Mouse (Mus musculus): ENCODE data around the gene Fuca1. TPM values are rescaled to one million over a fixed set of nuclear protein-coding genes. Genes with fewer than 3 reads are reported as not detected.

Fuca1 gene
- polyA plus RNA-seq, 1 experiment = 46.0 TPM

DNA sequence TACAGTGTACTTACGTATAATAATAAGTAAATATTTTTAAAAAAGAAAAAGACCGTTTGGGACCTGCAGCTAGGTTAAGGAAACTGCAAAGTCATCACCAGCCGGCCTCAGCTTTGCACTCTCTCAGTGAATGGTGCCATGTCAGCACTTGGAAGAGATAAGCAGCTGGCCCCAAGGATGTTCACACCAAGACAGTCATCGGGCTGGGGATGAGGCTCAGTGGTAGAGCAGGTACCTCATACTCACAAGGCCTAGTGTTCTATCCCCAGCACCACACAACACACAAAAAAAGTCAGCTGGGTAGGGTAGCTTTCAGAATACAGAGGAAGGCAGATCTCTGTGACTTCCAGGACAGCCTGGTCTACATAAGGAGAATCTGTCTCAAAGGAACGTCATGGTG lies 64.7 kb downstream of the Fuca1 start:
- H3K9ac ChIP-seq (ENCODE audit: low read depth, poor library complexity, severe bottlenecking) = no peak overlapping the region
- no peaks in the 10 kb centered on the region for H3K9me3 ChIP-seq (replicated peaks; ENCODE audit: control insufficient read depth, insufficient read depth, low read length, poor library complexity, severe bottlenecking)
- no peaks in the 10 kb centered on the region for H3K27me3 ChIP-seq (ENCODE audit: control insufficient read depth, insufficient read depth, low read length, poor library complexity, severe bottlenecking)
- H3K27ac ChIP-seq (ENCODE audit: insufficient read depth, low read length) = no peak overlapping the region
- no peak overlapping the region for H3K4me3 ChIP-seq (ENCODE audit: low read depth, low read length)
- TF ChIP-seq CTCF (IDR thresholded peaks at IDR 0.05; ENCODE audit: low read depth, low read length) = no peak
- no peak for TF ChIP-seq EP300 (IDR thresholded peaks at IDR 0.05; ENCODE audit: insufficient read depth, low read depth, low read length)
- TF ChIP-seq POLR2A (IDR thresholded peaks at IDR 0.05; ENCODE audit: insufficient read depth, low read length) = no peak
- H3K4me1 ChIP-seq (ENCODE audit: control insufficient read depth, insufficient read depth, low read length) = peaks cover 3% of the 10 kb centered on the region
- H3K36me3 ChIP-seq (ENCODE audit: control insufficient read depth, insufficient read depth, low read length, poor library complexity, severe bottlenecking) = peaks cover 5% of the 10 kb centered on the region

DNA sequence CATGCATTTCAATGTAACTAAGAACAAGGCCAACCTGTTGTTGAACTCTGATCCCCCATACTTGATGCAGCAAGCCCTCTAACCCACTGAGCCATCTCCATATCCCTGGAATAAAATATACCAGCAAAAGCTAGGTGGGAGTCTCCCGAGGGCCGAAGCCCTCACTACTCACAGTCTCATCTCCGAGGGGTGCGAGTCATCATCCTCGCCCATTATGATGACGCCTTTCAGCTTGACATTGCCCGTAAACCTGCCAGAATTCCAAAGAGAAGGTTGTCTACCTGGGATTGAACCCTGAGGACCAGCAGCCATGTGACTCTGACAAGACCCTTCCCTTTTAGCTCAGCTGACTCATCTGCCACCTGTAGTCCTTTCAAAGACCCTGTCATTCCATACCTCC lies 65.2 kb downstream of the Fuca1 start:
- Histone ChIP-seq H3K4me3 (ENCODE audit: low read depth, low read length) (no peak overlapping the region), H3K9ac (ENCODE audit: low read depth, poor library complexity, severe bottlenecking) (peak overlapping the region; percentile 90), H3K9me3 (replicated peaks; ENCODE audit: control insufficient read depth, insufficient read depth, low read length, poor library complexity, severe bottlenecking) (no peaks in the 10 kb centered on the region), H3K27me3 (ENCODE audit: control insufficient read depth, insufficient read depth, low read length, poor library complexity, severe bottlenecking) (no peaks in the 10 kb centered on the region), H3K36me3 (ENCODE audit: control insufficient read depth, insufficient read depth, low read length, poor library complexity, severe bottlenecking) (peaks cover 5% of the 10 kb centered on the region), H3K4me1 (ENCODE audit: control insufficient read depth, insufficient read depth, low read length) (peaks cover 3% of the 10 kb centered on the region), H3K27ac (ENCODE audit: insufficient read depth, low read length) (no peak overlapping the region)
- TF ChIP-seq POLR2A (IDR thresholded peaks at IDR 0.05; ENCODE audit: insufficient read depth, low read length) (no peak), EP300 (IDR thresholded peaks at IDR 0.05; ENCODE audit: insufficient read depth, low read depth, low read length) (no peak), CTCF (IDR thresholded peaks at IDR 0.05; ENCODE audit: low read depth, low read length) (no peak)

DNA sequence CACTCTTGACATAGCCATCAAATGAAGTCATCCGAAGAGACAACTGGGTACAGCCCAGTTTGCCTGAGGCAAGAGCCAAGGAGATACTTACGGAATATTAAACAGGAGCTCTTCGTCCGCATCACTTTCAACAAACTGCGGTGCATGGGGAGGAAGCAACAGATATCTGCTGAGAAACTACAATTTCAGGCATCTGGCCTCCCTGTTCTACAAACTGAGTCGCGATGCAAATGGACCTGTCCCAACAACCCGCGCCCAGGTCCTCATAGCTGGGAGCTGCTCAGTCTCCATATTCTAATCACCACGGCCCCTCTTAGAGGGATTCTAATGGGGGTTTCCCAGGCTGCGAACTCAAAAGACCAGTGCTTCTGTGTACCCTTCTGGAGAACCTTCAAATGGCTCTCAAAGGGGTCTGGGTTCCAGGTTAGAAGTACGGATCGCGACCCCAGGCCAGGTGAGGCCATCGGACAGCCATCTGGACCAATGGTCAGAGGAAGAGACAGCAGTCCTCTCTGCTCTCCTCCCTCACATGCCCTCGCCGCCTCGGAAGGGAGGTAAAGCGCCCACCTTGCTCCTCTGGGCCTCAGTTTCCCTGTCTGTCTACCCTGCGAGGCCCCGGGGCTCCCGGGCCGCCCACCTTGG lies 65.9 kb downstream of the Fuca1 start:
- H3K9ac ChIP-seq (ENCODE audit: low read depth, poor library complexity, severe bottlenecking) = peak overlapping the region; percentile 90
- no peaks in the 10 kb centered on the region for H3K27me3 ChIP-seq (ENCODE audit: control insufficient read depth, insufficient read depth, low read length, poor library complexity, severe bottlenecking)
- H3K27ac ChIP-seq (ENCODE audit: insufficient read depth, low read length) = no peak overlapping the region
- TF ChIP-seq CTCF (IDR thresholded peaks at IDR 0.05; ENCODE audit: low read depth, low read length) = no peak
- TF ChIP-seq POLR2A (IDR thresholded peaks at IDR 0.05; ENCODE audit: insufficient read depth, low read length) = no peak
- no peak for TF ChIP-seq EP300 (IDR thresholded peaks at IDR 0.05; ENCODE audit: insufficient read depth, low read depth, low read length)
- H3K9me3 ChIP-seq (replicated peaks; ENCODE audit: control insufficient read depth, insufficient read depth, low read length, poor library complexity, severe bottlenecking) = no peaks in the 10 kb centered on the region
- peak overlapping the region; percentile 91 for H3K4me3 ChIP-seq (ENCODE audit: low read depth, low read length)
- H3K4me1 ChIP-seq (ENCODE audit: control insufficient read depth, insufficient read depth, low read length) = peaks cover 3% of the 10 kb centered on the region
- peaks cover 5% of the 10 kb centered on the region for H3K36me3 ChIP-seq (ENCODE audit: control insufficient read depth, insufficient read depth, low read length, poor library complexity, severe bottlenecking)

DNA sequence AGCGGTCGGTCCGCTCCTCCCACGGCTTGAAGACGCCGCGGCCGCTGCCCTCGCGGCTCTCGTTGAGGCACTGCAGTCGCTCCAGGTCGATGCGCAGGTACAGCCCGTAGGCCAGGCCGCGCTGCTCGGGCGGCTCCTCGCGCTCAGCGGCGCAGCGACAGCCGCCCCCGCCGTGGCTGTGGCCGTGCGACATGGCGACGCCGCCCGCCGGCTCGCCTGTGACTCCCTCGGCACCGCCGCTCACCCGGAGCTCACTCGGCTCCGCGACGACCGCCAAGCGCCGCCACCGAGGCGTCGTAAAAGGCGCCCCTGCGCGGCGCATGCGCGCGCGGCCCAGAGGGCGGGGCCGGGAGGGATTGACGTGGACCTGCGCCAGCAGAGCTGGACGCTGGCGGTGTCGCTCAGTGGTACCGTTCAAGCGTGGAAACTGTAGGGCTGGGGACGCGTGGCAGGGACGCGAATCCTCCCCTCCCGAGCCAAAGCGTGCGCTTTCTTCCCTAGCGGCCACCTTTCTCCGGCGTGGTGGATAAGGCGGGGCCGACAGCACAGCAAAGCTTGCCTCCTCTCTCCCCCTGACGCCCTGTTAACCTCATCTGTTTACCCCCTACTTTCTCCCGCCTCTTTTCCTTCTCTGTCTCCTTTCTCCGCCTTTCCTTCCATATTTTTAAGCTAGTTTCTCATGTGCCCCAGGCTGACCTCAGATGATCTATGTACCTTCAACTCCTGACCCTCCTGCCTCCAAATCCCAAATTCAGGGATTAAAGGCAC lies 66.6 kb downstream of the Fuca1 start, which contains the start of gene Pithd1:
TSS of gene Pithd1 (minus strand) at position 322 of the 768 bp plus-strand sequence.
- H3K4me1 ChIP-seq (ENCODE audit: control insufficient read depth, insufficient read depth, low read length) = peaks cover 3% of the 10 kb centered on the region
- H3K27me3 ChIP-seq (ENCODE audit: control insufficient read depth, insufficient read depth, low read length, poor library complexity, severe bottlenecking) = no peaks in the 10 kb centered on the region
- H3K4me3 ChIP-seq (ENCODE audit: low read depth, low read length) = peak within 1 kb of the TSS; percentile 91
- H3K9ac ChIP-seq (ENCODE audit: low read depth, poor library complexity, severe bottlenecking) = peak within 1 kb of the TSS; percentile 90
- no peak within 1 kb of the TSS for H3K27ac ChIP-seq (ENCODE audit: insufficient read depth, low read length)
- H3K36me3 ChIP-seq (ENCODE audit: control insufficient read depth, insufficient read depth, low read length, poor library complexity, severe bottlenecking) = peaks cover 5% of the 10 kb centered on the region
- TF ChIP-seq POLR2A (IDR thresholded peaks at IDR 0.05; ENCODE audit: insufficient read depth, low read length) (peak; percentile 85), EP300 (IDR thresholded peaks at IDR 0.05; ENCODE audit: insufficient read depth, low read depth, low read length) (no peak)
- H3K9me3 ChIP-seq (replicated peaks; ENCODE audit: control insufficient read depth, insufficient read depth, low read length, poor library complexity, severe bottlenecking) = no peaks in the 10 kb centered on the region

DNA sequence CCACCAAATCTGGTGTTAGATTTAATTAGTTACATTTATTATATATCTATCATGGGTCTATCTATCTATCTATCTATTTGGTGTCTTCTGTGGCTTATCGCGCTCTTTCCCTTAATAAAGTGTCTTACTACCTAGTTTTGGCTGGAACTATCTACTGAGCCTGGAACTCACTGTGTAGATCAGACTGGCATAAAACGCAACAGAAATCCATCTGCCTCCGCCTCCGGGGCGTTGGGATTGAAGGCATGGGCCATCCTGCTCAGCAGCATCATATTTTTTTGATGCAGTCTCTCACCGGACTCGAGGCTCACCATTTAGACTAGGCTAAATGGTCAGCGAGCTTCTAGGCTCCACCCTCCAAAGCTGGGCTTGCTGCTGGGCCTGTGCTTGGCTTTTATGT lies 67.2 kb downstream of the Fuca1 start:
- Histone ChIP-seq H3K27me3 (ENCODE audit: control insufficient read depth, insufficient read depth, low read length, poor library complexity, severe bottlenecking) (no peaks in the 10 kb centered on the region), H3K4me3 (ENCODE audit: low read depth, low read length) (peak overlapping the region; percentile 77), H3K27ac (ENCODE audit: insufficient read depth, low read length) (no peak overlapping the region), H3K36me3 (ENCODE audit: control insufficient read depth, insufficient read depth, low read length, poor library complexity, severe bottlenecking) (peaks cover 5% of the 10 kb centered on the region), H3K9me3 (replicated peaks; ENCODE audit: control insufficient read depth, insufficient read depth, low read length, poor library complexity, severe bottlenecking) (no peaks in the 10 kb centered on the region), H3K4me1 (ENCODE audit: control insufficient read depth, insufficient read depth, low read length) (peaks cover 3% of the 10 kb centered on the region), H3K9ac (ENCODE audit: low read depth, poor library complexity, severe bottlenecking) (peak overlapping the region; percentile 90)
- no peak for TF ChIP-seq CTCF (IDR thresholded peaks at IDR 0.05; ENCODE audit: low read depth, low read length)
- TF ChIP-seq POLR2A (IDR thresholded peaks at IDR 0.05; ENCODE audit: insufficient read depth, low read length) = no peak
- no peak for TF ChIP-seq EP300 (IDR thresholded peaks at IDR 0.05; ENCODE audit: insufficient read depth, low read depth, low read length)

Other genes starting within 250 kb of the Fuca1 start
- 3.8 and 3.9 TPM in 2 replicates for gene Ifnlr1, start 234.4 kb upstream of the Fuca1 start, polyA plus RNA-seq (2011; ENCODE audit: insufficient read depth, insufficient read length, low read depth, missing spikeins)
- gene Il22ra1, start 192.6 kb upstream of the Fuca1 start, polyA plus RNA-seq (2011; ENCODE audit: insufficient read depth, insufficient read length, low read depth, missing spikeins) = not detected in 2 replicates
- gene Myom3, start 161.0 kb upstream of the Fuca1 start, polyA plus RNA-seq (2011; ENCODE audit: insufficient read depth, insufficient read length, low read depth, missing spikeins) = 0.33 TPM in 1 of 2 replicates, not detected in the other
- gene Srsf10, start 65.0 kb upstream of the Fuca1 start, polyA plus RNA-seq (2011; ENCODE audit: insufficient read depth, insufficient read length, low read depth, missing spikeins) = 293 and 302 TPM in 2 replicates
- gene Pnrc2, start 46.9 kb upstream of the Fuca1 start, polyA plus RNA-seq (2011; ENCODE audit: insufficient read depth, insufficient read length, low read depth, missing spikeins) = 77.4 and 84.4 TPM in 2 replicates
- gene Cnr2, start 25.3 kb upstream of the Fuca1 start, polyA plus RNA-seq (2011; ENCODE audit: insufficient read depth, insufficient read length, low read depth, missing spikeins) = 0.16 TPM in 1 of 2 replicates, not detected in the other
- 18.3 and 22.6 TPM in 2 replicates for gene Hmgcl, start 25.7 kb downstream of the Fuca1 start, polyA plus RNA-seq (2011; ENCODE audit: insufficient read depth, insufficient read length, low read depth, missing spikeins)
- 6.8 and 9.4 TPM in 2 replicates for gene Gale, start 43.0 kb downstream of the Fuca1 start, polyA plus RNA-seq (2011; ENCODE audit: insufficient read depth, insufficient read length, low read depth, missing spikeins)
- 47.4 and 52.6 TPM in 2 replicates for gene Lypla2, start 51.9 kb downstream of the Fuca1 start, polyA plus RNA-seq (2011; ENCODE audit: insufficient read depth, insufficient read length, low read depth, missing spikeins)
- gene Pithd1, start 66.5 kb downstream of the Fuca1 start, polyA plus RNA-seq (2011; ENCODE audit: insufficient read depth, insufficient read length, low read depth, missing spikeins) = 40.3 and 44.9 TPM in 2 replicates
- 21.2 and 22.6 TPM in 2 replicates for gene Eloa, start 101.0 kb downstream of the Fuca1 start, polyA plus RNA-seq (2011; ENCODE audit: insufficient read depth, insufficient read length, low read depth, missing spikeins)
- 1,525 and 1,581 TPM in 2 replicates for gene Rpl11, start 132.7 kb downstream of the Fuca1 start, polyA plus RNA-seq (2011; ENCODE audit: insufficient read depth, insufficient read length, low read depth, missing spikeins)
- 9.6 and 11.0 TPM in 2 replicates for gene Id3, start 222.8 kb downstream of the Fuca1 start, polyA plus RNA-seq (2011; ENCODE audit: insufficient read depth, insufficient read length, low read depth, missing spikeins)